Mouse (Mus musculus): ENCODE results near the gene Tbc1d10a. TPM values are rescaled to one million over a fixed set of nuclear protein-coding genes. Genes with fewer than 3 reads are reported as not detected.
"Not testable (repeated sequence)": the region's sequence is repeated elsewhere in the genome, so short reads cannot be mapped to it uniquely, and the experiment has no call there.

The Tbc1d10a gene
- polyA plus RNA-seq, 1 experiment from 2014 or later = 37.4 TPM

DNA sequence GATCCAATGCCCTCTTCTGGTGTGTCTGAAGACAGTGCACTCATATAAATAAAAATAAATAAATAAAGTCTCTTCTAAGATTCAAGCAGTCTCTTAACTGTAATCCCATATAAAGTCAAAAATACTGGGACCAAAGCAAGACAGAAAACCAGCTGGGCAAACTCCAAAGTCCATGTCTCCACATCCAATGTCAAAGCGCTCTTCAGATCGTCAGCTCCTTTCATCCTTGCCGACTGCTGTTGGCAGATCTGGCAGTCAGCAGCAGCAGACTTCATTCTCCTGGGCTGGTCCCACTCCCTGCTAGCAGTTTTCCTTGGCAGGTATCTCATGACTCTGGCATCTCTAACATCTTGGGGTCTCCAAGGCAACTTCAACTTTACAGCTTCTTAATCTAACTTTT lies 27.9 kb upstream of the Tbc1d10a start:
- 98% methylated on average over 3 of the region's 3 CpGs for WGBS
- Histone ChIP-seq H3K9me3 (replicated peaks) (no peaks in the 10 kb centered on the region), H3K27me3 (ENCODE audit: low read depth, poor library complexity, severe bottlenecking) (no peaks in the 10 kb centered on the region), H3K4me1 (peaks cover 29% of the 10 kb centered on the region), H3K36me3 (peaks cover 33% of the 10 kb centered on the region), H3K4me3 (no peak overlapping the region), H3K27ac (no peak overlapping the region)
- DNase-seq (ENCODE audit: low spot score) = no peak

DNA sequence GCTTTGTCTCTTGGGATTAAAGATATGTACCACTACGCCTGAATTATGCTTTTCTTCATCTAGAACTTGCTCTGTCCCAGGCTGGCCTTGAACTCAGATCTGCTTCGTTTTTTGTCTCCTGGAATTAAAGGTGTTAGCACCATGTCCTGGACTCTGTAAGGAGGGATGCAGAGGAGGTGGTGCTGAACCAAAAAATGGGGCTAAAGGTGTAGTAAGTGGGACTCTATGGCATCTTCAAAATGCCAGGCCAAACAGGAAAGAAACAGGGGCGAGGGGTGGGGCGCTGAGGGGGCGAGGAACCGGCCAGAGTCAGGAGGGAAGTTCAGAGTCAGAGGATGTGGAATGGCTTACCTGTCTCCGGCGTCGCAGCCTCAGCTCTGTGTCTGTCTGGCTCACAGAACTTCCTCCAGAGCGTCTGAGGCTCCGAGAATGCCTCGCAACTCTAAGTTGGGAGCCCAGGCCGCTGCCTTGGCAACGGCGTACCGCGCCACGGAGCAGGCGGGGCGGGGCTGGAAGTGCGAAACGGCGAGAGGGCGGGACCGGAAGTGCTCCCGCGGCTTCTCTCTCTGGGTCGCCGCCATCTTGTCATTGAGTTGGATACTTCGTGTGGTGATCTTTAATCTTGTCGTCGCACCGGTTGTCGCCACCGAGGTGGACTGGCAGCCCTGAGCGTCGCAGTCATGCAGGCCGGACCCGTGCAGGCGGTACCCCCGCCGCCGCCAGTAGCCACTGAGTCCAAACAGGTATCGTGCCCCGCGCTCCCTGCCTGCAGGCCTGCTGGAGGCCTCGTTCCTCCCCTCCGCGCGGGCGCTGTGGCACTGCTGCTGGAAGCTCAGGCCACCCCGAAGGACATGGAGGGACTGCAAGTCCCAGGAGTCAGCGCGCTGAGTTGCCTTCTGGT lies 26.5 kb upstream of the Tbc1d10a start, which contains the start of the genes Ccdc157 and Sf3a1:
TSS of gene Ccdc157 (minus strand) at position 486 of the 901 bp plus-strand sequence.
TSS of gene Sf3a1 (plus strand) at position 543 of the 901 bp plus-strand sequence.
- Histone ChIP-seq H3K9me3 (replicated peaks) (no peaks in the 10 kb centered on the region), H3K4me1 (peaks cover 39% of the 10 kb centered on the region), H3K27me3 (ENCODE audit: low read depth, poor library complexity, severe bottlenecking) (no peaks in the 10 kb centered on the region), H3K27ac (peak within 1 kb of the TSS; percentile 95), H3K36me3 (peaks cover 42% of the 10 kb centered on the region), H3K4me3 (peak within 1 kb of the TSS; percentile 85)
- WGBS = 2% methylated on average over 54 of the region's 54 CpGs
- peak; percentile 97 for DNase-seq (ENCODE audit: low spot score)

DNA sequence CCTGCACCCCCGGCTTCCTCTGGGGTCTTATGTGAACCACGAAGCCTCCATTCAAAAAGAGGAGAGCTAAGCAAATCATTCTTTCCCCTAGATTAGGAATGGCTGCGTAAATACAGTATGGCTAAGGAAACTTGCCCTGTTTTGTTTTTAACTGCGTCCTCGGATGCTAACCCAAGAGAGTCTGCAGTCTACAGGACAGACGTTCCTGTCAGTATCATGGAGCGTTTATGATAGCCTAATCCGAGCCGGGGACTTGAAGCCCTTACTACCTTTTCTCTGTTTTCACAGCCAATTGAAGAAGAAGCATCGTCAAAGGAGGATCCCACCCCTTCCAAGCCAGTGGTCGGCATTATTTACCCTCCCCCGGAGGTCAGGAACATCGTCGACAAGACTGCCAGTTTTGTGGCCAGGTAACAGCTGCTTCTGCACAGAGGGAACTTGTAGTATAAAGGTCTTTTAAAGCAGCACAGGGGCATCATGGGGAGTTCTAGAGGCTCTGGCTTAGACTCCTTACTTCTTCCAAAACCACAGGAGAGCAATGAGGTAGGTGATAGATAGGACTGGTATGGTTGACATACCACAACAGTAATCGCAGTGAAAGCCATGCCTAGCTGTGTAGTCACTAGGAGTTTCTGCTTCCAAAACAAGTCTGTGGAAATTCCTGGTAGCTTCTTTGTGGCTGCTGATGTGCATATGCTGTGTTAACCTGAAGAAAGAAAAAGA lies 25.7 kb upstream of the Tbc1d10a start:
- H3K27ac ChIP-seq = peak overlapping the region; percentile 95
- WGBS = 11% methylated on average over 15 of the region's 15 CpGs
- no peaks in the 10 kb centered on the region for H3K27me3 ChIP-seq (ENCODE audit: low read depth, poor library complexity, severe bottlenecking)
- no peaks in the 10 kb centered on the region for H3K9me3 ChIP-seq (replicated peaks)
- peak overlapping the region; percentile 85 for H3K4me3 ChIP-seq
- peaks cover 48% of the 10 kb centered on the region for H3K36me3 ChIP-seq
- no peak for DNase-seq (ENCODE audit: low spot score)
- H3K4me1 ChIP-seq = peaks cover 39% of the 10 kb centered on the region

DNA sequence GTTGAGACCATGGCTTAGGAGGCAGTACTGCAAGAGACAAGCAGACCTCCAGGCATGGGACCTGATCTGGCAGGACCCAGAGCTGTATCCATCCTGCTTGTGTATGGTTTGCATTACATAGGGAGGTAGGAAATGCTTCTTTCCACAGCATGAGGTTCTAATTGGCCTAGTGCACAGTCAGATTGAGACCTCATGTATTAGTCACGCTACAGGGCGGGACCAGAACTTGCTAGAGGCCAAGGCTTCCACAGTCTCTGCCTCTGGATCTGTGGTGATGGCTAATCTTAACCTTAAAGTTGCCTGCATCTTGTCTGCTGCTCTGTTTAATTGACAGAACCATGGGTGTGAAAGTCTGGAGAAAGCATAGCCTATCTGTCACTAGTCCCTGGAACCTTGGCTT lies 21.9 kb upstream of the Tbc1d10a start:
- Histone ChIP-seq H3K27ac (no peak overlapping the region), H3K27me3 (ENCODE audit: low read depth, poor library complexity, severe bottlenecking) (no peaks in the 10 kb centered on the region), H3K4me1 (peaks cover 27% of the 10 kb centered on the region), H3K4me3 (no peak overlapping the region), H3K36me3 (peaks cover 86% of the 10 kb centered on the region), H3K9me3 (replicated peaks) (no peaks in the 10 kb centered on the region)
- no peak for DNase-seq (ENCODE audit: low spot score)
- 79% methylated on average over 2 of the region's 2 CpGs for WGBS

DNA sequence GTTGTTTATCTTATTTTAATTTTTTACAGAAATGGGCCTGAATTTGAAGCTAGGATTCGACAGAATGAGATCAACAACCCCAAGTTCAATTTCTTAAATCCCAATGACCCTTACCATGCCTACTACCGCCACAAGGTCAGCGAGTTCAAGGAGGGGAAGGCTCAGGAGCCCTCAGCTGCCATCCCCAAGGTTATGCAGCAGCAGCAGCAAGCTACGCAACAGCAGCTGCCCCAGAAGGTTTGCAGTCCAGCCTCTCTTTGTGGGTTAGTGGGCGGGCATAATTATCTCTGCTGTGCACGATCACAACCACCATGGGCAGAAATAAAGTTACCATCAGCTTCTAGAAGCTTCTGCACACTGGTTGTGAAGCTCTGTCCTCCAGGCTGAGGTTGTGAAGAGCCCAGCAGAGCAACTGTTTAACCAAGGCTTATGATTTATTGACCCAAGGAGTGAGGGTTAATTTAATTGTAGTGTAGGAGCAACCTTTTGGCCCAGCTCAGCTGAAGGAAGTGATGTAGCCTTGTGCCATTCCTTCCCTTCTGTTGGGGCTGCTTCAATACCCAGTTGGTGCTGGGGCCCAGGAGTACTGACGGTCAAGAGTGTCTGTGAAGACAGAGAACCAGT lies 20.0 kb upstream of the Tbc1d10a start:
- Histone ChIP-seq H3K27ac (no peak overlapping the region), H3K4me1 (peaks cover 17% of the 10 kb centered on the region), H3K4me3 (no peak overlapping the region), H3K36me3 (peaks cover 99% of the 10 kb centered on the region), H3K27me3 (ENCODE audit: low read depth, poor library complexity, severe bottlenecking) (no peaks in the 10 kb centered on the region), H3K9me3 (replicated peaks) (no peaks in the 10 kb centered on the region)
- DNase-seq (ENCODE audit: low spot score) = no peak
- 87% methylated on average over 7 of the region's 7 CpGs for WGBS

DNA sequence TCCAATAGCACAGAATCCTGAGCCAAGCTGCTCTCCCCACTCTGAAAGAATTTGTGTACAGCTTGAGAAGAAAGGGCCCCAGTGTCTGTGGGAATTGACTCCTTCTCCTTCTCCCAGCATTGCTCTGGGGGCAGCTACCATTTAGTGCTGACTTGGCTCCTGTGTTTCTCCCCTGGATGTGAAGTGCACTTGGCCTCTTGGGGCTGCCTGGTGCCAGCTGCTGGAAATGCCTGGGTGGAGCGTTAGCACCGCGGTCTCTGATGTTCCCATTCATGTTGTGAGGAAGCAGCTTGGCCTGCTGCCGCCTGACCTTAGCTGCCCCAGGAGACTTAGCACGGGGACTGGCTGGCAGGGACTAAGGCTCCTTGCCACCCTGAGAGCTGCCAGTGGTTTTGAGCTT lies 12.0 kb upstream of the Tbc1d10a start:
- no peaks in the 10 kb centered on the region for H3K27me3 ChIP-seq (ENCODE audit: low read depth, poor library complexity, severe bottlenecking)
- no peaks in the 10 kb centered on the region for H3K4me1 ChIP-seq
- H3K4me3 ChIP-seq = no peak overlapping the region
- H3K27ac ChIP-seq = no peak overlapping the region
- 93% methylated on average over 5 of the region's 5 CpGs for whole genome bisulfite sequencing
- DNase-seq (ENCODE audit: low spot score) = no peak
- no peaks in the 10 kb centered on the region for H3K9me3 ChIP-seq (replicated peaks)
- H3K36me3 ChIP-seq = peaks cover 100% of the 10 kb centered on the region

DNA sequence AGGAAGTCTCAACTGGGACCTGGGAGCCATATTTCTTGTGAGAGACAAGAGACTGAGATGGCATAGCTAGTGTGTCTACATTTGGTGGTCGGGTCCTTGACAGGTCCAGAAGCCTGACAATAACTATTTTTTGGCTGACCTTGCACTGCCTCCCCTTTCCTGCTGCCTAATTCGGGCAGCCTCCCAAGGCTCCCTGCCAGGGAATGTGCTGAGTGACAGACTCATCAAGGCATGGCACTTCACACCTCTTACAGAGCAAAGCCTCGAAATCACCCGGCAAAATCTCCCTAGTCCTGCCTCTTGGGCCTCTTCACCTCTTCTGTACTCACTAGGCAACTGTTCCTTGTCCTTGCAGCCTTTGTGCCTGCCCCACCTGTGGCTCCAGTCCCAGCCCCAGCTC lies 8.9 kb upstream of the Tbc1d10a start:
- no peak overlapping the region for H3K4me3 ChIP-seq
- H3K27me3 ChIP-seq (ENCODE audit: low read depth, poor library complexity, severe bottlenecking) = no peaks in the 10 kb centered on the region
- WGBS = 86% methylated on average over 4 of the region's 4 CpGs
- no peak for DNase-seq (ENCODE audit: low spot score)
- H3K36me3 ChIP-seq = peaks cover 100% of the 10 kb centered on the region
- H3K4me1 ChIP-seq = no peaks in the 10 kb centered on the region
- H3K9me3 ChIP-seq (replicated peaks) = no peaks in the 10 kb centered on the region
- no peak overlapping the region for H3K27ac ChIP-seq

DNA sequence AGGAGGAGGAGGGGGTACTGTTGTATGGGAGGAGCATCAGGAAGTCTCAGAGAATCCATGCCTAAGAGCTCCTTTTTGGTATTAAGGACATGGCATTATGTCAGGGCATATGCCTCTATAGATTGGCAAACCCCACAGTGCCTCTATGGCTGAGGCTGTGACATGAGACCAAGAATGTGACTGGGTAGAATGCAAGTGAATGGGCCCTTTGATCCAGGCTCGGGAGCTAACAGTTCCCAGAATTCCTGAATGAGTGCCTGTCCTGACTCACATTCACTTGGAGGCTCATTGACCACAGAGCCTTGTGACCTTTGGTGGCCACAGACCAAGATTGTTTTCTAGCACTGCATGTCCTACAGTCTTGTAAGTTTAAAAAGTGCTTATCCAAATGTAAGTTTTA lies 4.5 kb upstream of the Tbc1d10a start:
- WGBS = 26% methylated on average over 1 of the region's 1 CpGs
- no peak for DNase-seq (ENCODE audit: low spot score)
- H3K27ac ChIP-seq = no peak overlapping the region
- H3K4me1 ChIP-seq = peaks cover under 1% of the 10 kb centered on the region; the same call in 1 of the 2 replicates
- H3K36me3 ChIP-seq = peaks cover 67% of the 10 kb centered on the region
- H3K9me3 ChIP-seq (replicated peaks) = no peaks in the 10 kb centered on the region
- no peak overlapping the region for H3K4me3 ChIP-seq
- no peaks in the 10 kb centered on the region for H3K27me3 ChIP-seq (ENCODE audit: low read depth, poor library complexity, severe bottlenecking)

DNA sequence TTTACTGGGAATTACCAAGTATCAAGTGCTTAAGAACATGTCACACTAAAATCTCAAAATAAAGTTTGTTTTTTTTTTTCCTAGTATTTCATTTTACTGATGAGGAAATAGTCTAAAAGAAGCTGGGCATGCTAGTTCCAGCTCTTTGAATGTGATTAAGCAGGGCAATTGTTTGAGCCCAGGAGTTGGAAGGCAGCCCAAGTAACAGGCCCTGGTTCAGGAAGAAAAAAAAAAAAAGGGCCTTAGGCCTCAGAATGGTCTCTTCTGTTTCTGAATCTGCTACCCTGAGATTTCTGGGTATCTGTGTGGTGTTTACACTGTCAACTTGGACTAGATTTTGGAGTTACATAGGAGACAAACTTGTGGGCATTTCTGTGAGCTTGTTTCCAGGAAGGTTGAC lies 3.1 kb upstream of the Tbc1d10a start:
- DNase-seq (ENCODE audit: low spot score) = no peak
- Histone ChIP-seq H3K27me3 (ENCODE audit: low read depth, poor library complexity, severe bottlenecking) (0 out of 2 replicates have a peak, but pooled peaks cover 6% of the 10 kb centered on the region), H3K36me3 (peaks cover 53% of the 10 kb centered on the region), H3K4me3 (no peak overlapping the region), H3K27ac (no peak overlapping the region), H3K4me1 (peaks cover 10% of the 10 kb centered on the region), H3K9me3 (replicated peaks) (no peaks in the 10 kb centered on the region)

DNA sequence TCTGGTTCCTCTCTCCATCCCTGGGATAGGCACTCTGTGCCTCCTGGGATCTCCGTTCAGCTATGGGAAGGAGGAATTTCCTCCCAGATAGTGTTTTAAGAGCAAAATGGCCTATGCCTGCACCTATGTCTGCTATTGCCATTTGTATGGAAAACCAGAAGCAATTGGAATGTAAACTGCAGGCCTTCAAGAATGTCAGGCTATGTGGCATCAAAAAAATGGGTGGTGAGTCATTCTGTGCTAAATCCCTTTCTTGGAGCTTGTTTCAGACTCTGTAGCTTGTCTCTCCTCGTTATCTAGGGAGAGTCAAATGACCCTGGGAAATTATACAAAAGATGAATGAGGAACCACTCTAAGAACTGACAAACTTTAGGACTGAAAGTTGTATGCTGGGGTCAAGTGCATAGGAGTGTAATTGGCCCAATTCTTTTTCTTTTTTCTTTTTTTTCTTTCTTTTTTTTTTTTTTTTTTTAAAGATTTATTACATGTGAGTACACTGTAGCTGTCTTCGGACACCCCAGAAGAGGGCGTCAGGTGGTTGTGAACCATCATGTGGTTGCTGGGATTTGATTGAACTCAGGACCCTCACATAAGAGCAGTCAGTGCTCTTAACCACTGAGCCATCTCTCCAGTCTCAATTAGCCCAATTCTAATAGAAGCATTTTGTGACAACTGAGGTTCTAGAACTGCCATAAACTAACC lies 2.2 kb upstream of the Tbc1d10a start:
- 71% methylated on average over 4 of the region's 4 CpGs for WGBS
- Histone ChIP-seq H3K27me3 (ENCODE audit: low read depth, poor library complexity, severe bottlenecking) (0 out of 2 replicates have a peak, but pooled peaks cover 6% of the 10 kb centered on the region), H3K9me3 (replicated peaks) (no peaks in the 10 kb centered on the region), H3K27ac (no peak overlapping the region), H3K4me1 (peaks cover 10% of the 10 kb centered on the region), H3K36me3 (peaks cover 44% of the 10 kb centered on the region), H3K4me3 (no peak overlapping the region)
- no peak for DNase-seq (ENCODE audit: low spot score)

DNA sequence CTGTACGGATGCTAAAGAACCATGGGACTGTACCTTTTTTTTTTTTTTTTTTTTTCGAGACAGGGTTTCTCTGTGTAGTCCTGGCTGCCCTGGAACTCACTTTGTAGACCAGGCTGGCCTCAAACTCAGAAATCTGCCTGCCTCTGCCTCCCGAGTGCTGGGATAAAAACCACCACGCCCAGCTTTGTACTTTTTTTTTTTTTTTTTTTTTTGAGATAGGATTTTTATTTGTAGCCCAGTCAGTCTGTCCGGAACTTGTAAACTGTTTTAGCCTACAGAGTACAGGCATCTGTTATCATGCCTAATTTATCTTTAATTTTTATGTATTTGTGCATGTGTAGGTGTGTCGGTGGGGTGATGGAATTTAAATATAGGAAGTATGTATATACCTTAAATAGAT lies 1.1 kb upstream of the Tbc1d10a start:
- H3K27ac ChIP-seq; H3K27me3 ChIP-seq (ENCODE audit: low read depth, poor library complexity, severe bottlenecking); H3K9me3 ChIP-seq (replicated peaks); H3K4me3 ChIP-seq; DNase-seq (ENCODE audit: low spot score): not testable (repeated sequence)
- WGBS = 88% methylated on average over 6 of the region's 6 CpGs
- Histone ChIP-seq H3K4me1 (peaks cover 14% of the 10 kb centered on the region), H3K36me3 (peaks cover 33% of the 10 kb centered on the region)

DNA sequence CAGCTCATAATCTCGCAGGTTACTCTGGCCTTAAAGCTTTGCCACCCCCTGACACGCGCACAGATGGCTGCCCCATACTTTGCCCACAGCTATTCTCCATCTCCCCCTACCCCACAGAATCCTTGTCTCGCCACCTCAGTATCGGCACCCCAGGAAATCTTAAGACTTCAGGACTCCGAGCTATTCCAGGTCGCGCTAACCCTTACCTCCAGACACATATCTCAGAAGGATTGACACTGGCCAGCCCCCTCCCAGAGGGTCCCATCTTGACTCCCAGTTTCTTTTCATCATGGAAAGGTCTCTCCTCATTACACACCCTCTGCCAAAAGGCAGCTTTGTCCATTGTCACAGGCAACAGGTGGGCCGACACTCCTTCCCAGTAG lies 720 bp downstream of the Tbc1d10a start:
- H3K36me3 ChIP-seq = peaks cover 15% of the 10 kb centered on the region
- H3K27ac ChIP-seq = peak overlapping the region; percentile 91
- no peaks in the 10 kb centered on the region for H3K9me3 ChIP-seq (replicated peaks)
- H3K4me3 ChIP-seq = peak overlapping the region; percentile 91
- no peak for DNase-seq (ENCODE audit: low spot score)
- H3K27me3 ChIP-seq (ENCODE audit: low read depth, poor library complexity, severe bottlenecking) = 0 out of 2 replicates have a peak, but pooled peaks cover 6% of the 10 kb centered on the region
- 16% methylated on average over 9 of the region's 9 CpGs for WGBS
- H3K4me1 ChIP-seq = peaks cover 32% of the 10 kb centered on the region
